Mouse (Mus musculus): Measurements from ENCODE around the gene Gba.

GRCm38 (mm10) chr3:89227307-89228179, 24.8 kb downstream of the Gba start:
- TF ChIP-seq CTCF (conservative IDR thresholded peaks at IDR 0.05 in 1 of 2, IDR thresholded peaks at IDR 0.05 in 1 of 2; ENCODE audit: low read depth in 2 of 2, low read length in 2 of 2) (no peak), ELF1 (IDR thresholded peaks at IDR 0.05; ENCODE audit: low read depth, low read length) (no peak)

Data from CH12.LX (cell line).